Mouse (Mus musculus) intestine, postnatal 0 days (tissue): ENCODE data around the gene Calm3. TPM values are rescaled to one million over a fixed set of nuclear protein-coding genes. Genes with fewer than 3 reads are reported as not detected.

ENCODE experiments used
- ATAC-seq: fragments of 200-750 bp; cut with Nextera tagmentation; 2 replicates; pipeline ENCODE4 v1.8.0; 2017; ENCODE audit warnings: mild to moderate bottlenecking, moderate TSS enrichment, moderate library complexity
- H3K27ac ChIP-seq: fragments of 300-500 bp; sonication (generic); 2 replicates; pipeline ENCODE4 v1.5.1; 2014; ENCODE audit warnings: mild to moderate bottlenecking, low read depth, low read length, moderate library complexity
- H3K27me3 ChIP-seq: fragments of 300-500 bp; sonication (generic); replicated peaks from 2 replicates; pipeline ENCODE4 v1.6.1; 2014; ENCODE audit warnings: low read length, mixed read lengths; ENCODE audit not compliant: control insufficient read depth, insufficient read depth
- H3K36me3 ChIP-seq: fragments of 300-500 bp; sonication (generic); 2 replicates; pipeline ENCODE4 v1.6.1; 2014; ENCODE audit warnings: mild to moderate bottlenecking, moderate library complexity; ENCODE audit not compliant: control insufficient read depth, insufficient read depth
- H3K4me1 ChIP-seq: fragments of 300-500 bp; sonication (generic); replicated peaks from 2 replicates; pipeline ENCODE4 v1.6.1; 2014; ENCODE audit warnings: antibody characterized with exemption, low read length, mixed read lengths; ENCODE audit not compliant: control insufficient read depth, insufficient read depth
- H3K4me2 ChIP-seq: fragments of 300-500 bp; sonication (generic); replicated peaks from 2 replicates; pipeline ENCODE4 v1.6.1; 2014; ENCODE audit warnings: low read depth, mild to moderate bottlenecking, moderate library complexity
- H3K4me3 ChIP-seq: fragments of 300-500 bp; sonication (generic); 2 replicates; pipeline ENCODE4 v1.5.1; 2014; ENCODE audit warnings: low read depth, low read length
- H3K9ac ChIP-seq: fragments of 300-500 bp; sonication (generic); 2 replicates; pipeline ENCODE4 v1.6.1; 2014; ENCODE audit warnings: mild to moderate bottlenecking, low read depth, low read length
- H3K9me3 ChIP-seq: fragments of 300-500 bp; sonication (generic); 2 replicates; pipeline ENCODE4 v1.6.1; 2016; ENCODE audit warnings: mixed run types; ENCODE audit not compliant: control insufficient read depth
- CTCF ChIP-seq: sonication (generic); IDR thresholded peaks from 2 replicates; pipeline ENCODE4 v1.5.1; 2016; ENCODE audit warnings: low read depth, mild to moderate bottlenecking, control low read depth, antibody characterized with exemption, moderate library complexity
- WGBS: fragments of 180-500 bp; shearing (Covaris S2); extraction: QIAGEN DNeasy Blood & Tissue Kit; methylation state at CpG from one replicate; pipeline ENCODE4 v1.1.7; 2014; 5-methylcytosine and 5-hydroxymethylcytosine counted together
- polyA plus RNA-seq: library from polyadenylated mRNA; unstranded; fragments of >200 nt; fragmentation: Nextera tagmentation; extraction: Ambion mirVana; gene quantifications from 2 replicates; pipeline ENCODE4 v1.2.1, GENCODE M21; 2015

The Calm3 gene
- polyA plus RNA-seq, 1 experiment from 2014 or later, result 236 TPM

- H3K4me2 ChIP-seq, result peak overlapping the region; percentile 84
- peak overlapping the region; percentile 94 for H3K27ac ChIP-seq
- no peaks in the 10 kb centered on the region for H3K27me3 ChIP-seq
- H3K36me3 ChIP-seq, result peaks cover 16% of the 10 kb centered on the region
- peak overlapping the region; percentile 91 for H3K4me3 ChIP-seq
- peak overlapping the region; percentile 80 for H3K9ac ChIP-seq
- 28% methylated on average over 10 of the region's 10 CpGs for WGBS
- no peak for TF ChIP-seq CTCF
- no peaks in the 10 kb centered on the region for H3K9me3 ChIP-seq
- peak; percentile 5; the same call in 1 of the 2 replicates for ATAC-seq
- H3K4me1 ChIP-seq, result peaks cover 9% of the 10 kb centered on the region; the same call in 1 of the 2 replicates
Observed at GRCm38 (mm10) chr7:16922360-16922973, 1.4 kb downstream of the Calm3 start.

GRCm38 (mm10) chr7:16921881-16922335 is 2.0 kb downstream of the Calm3 start:
- 0 out of 2 replicates have a peak, but pooled peaks have one; percentile 18 for ATAC-seq
- no peaks in the 10 kb centered on the region for H3K9me3 ChIP-seq
- WGBS, result 19% methylated on average over 6 of the region's 6 CpGs
- H3K9ac ChIP-seq, result peak overlapping the region; percentile 80
- H3K4me2 ChIP-seq, result peak overlapping the region; percentile 84
- peak overlapping the region; percentile 94 for H3K27ac ChIP-seq
- H3K27me3 ChIP-seq, result no peaks in the 10 kb centered on the region
- H3K4me3 ChIP-seq, result peak overlapping the region; percentile 91
- peaks cover 22% of the 10 kb centered on the region for H3K36me3 ChIP-seq
- no peak for TF ChIP-seq CTCF
- H3K4me1 ChIP-seq, result peaks cover 9% of the 10 kb centered on the region; the same call in 1 of the 2 replicates

- no peak for TF ChIP-seq CTCF
- Histone ChIP-seq H3K4me3 (peak overlapping the region; percentile 91), H3K27ac (peak overlapping the region; percentile 94), H3K4me1 (peaks cover 9% of the 10 kb centered on the region; the same call in 1 of the 2 replicates), H3K9ac (peak overlapping the region; percentile 80), H3K36me3 (peaks cover 30% of the 10 kb centered on the region), H3K4me2 (peak overlapping the region; percentile 84), H3K27me3 (no peaks in the 10 kb centered on the region), H3K9me3 (no peaks in the 10 kb centered on the region)
- WGBS, result 30% methylated on average over 21 of the region's 21 CpGs
- ATAC-seq, result no peak
Observed at GRCm38 (mm10) chr7:16920818-16921791, 2.8 kb downstream of the Calm3 start.

- Histone ChIP-seq H3K4me1 (peaks cover 9% of the 10 kb centered on the region; the same call in 1 of the 2 replicates), H3K9me3 (no peaks in the 10 kb centered on the region), H3K36me3 (peaks cover 38% of the 10 kb centered on the region), H3K9ac (no peak overlapping the region), H3K4me2 (peak overlapping the region; percentile 32), H3K4me3 (no peak overlapping the region), H3K27ac (no peak overlapping the region), H3K27me3 (no peaks in the 10 kb centered on the region)
- ATAC-seq, result no peak
- no peak for TF ChIP-seq CTCF
- WGBS, result 54% methylated on average over 7 of the region's 7 CpGs
Observed at GRCm38 (mm10) chr7:16920150-16920579, 3.7 kb downstream of the Calm3 start.

GRCm38 (mm10) chr7:16919395-16920149 is 4.3 kb downstream of the Calm3 start:
- TF ChIP-seq CTCF, result no peak
- peaks cover 43% of the 10 kb centered on the region for H3K36me3 ChIP-seq

More at GRCm38 (mm10) chr7:16919395-16920149, 4.3 kb downstream of the Calm3 start:
- no peaks in the 10 kb centered on the region for H3K9me3 ChIP-seq
- peaks cover 9% of the 10 kb centered on the region; the same call in 1 of the 2 replicates for H3K4me1 ChIP-seq
- 65% methylated on average over 13 of the region's 13 CpGs for WGBS
- no peaks in the 10 kb centered on the region for H3K27me3 ChIP-seq
- H3K27ac ChIP-seq, result no peak overlapping the region
- H3K4me2 ChIP-seq, result peak overlapping the region; percentile 32
- no peak for ATAC-seq
- H3K4me3 ChIP-seq, result no peak overlapping the region
- H3K9ac ChIP-seq, result no peak overlapping the region; the same call in 1 of the 2 replicates
